Mouse (Mus musculus) kidney, adult 18-20 months (tissue): ENCODE results near the gene Foxc2.
A peak's percentile ranks its signal among the peaks of the same experiment; 100 is the strongest.
"Not testable (repeated sequence)": the region's sequence is repeated elsewhere in the genome, so short reads cannot be mapped to it uniquely, and the experiment has no call there.

Experiments
- DNase-seq: peaks from one replicate; pipeline ENCODE4 v3.0.0; 2021

Gene Foxc2

GRCm38 (mm10) chr8:121119635-121120455 lies 3.9 kb downstream of the Foxc2 start:
- no peak for DNase-seq

- no peak for DNase-seq
These were observed 4.8 kb downstream of the Foxc2 start for GRCm38 (mm10) chr8:121120456-121121419.

- DNase-seq: no peak
These were observed 5.7 kb downstream of the Foxc2 start for GRCm38 (mm10) chr8:121121704-121122103.

GRCm38 (mm10) chr8:121122368-121122767 lies 6.4 kb downstream of the Foxc2 start:
- no peak for DNase-seq

- DNase-seq: no peak
These were observed 7.1 kb downstream of the Foxc2 start for GRCm38 (mm10) chr8:121123113-121123512.

GRCm38 (mm10) chr8:121124547-121125239 lies 8.7 kb downstream of the Foxc2 start:
- DNase-seq: no peak

GRCm38 (mm10) chr8:121125311-121125876 lies 9.4 kb downstream of the Foxc2 start:
- peak; percentile 78 for DNase-seq

GRCm38 (mm10) chr8:121126191-121126590 lies 10.2 kb downstream of the Foxc2 start:
- DNase-seq: no peak

- DNase-seq: no peak
These were observed 10.7 kb downstream of the Foxc2 start for GRCm38 (mm10) chr8:121126694-121127093.

GRCm38 (mm10) chr8:121127291-121127701 lies 11.3 kb downstream of the Foxc2 start:
- no peak for DNase-seq

- DNase-seq: no peak
These were observed 11.9 kb downstream of the Foxc2 start, which contains the start of gene Foxl1 for GRCm38 (mm10) chr8:121127756-121128375. Gene Foxl1 (plus strand): TSS chr8:121127940.

GRCm38 (mm10) chr8:121128531-121129264 lies 12.7 kb downstream of the Foxc2 start:
- DNase-seq: no peak

GRCm38 (mm10) chr8:121129265-121129940 lies 13.4 kb downstream of the Foxc2 start:
- no peak for DNase-seq

GRCm38 (mm10) chr8:121130522-121130921 lies 14.6 kb downstream of the Foxc2 start:
- DNase-seq: no peak

- no peak for DNase-seq
These were observed 17.1 kb downstream of the Foxc2 start for GRCm38 (mm10) chr8:121132961-121133513.

- DNase-seq: no peak
These were observed 18.1 kb downstream of the Foxc2 start for GRCm38 (mm10) chr8:121134102-121134501.

GRCm38 (mm10) chr8:121134512-121134911 lies 18.5 kb downstream of the Foxc2 start:
- no peak for DNase-seq

- no peak for DNase-seq
These were observed 20.9 kb downstream of the Foxc2 start for GRCm38 (mm10) chr8:121136856-121137255.

GRCm38 (mm10) chr8:121145457-121146134 lies 29.6 kb downstream of the Foxc2 start:
- not testable (repeated sequence) for DNase-seq
